Mouse (Mus musculus): ENCODE data around the gene Nol9. TPM values are rescaled to one million over a fixed set of nuclear protein-coding genes. Genes with fewer than 3 reads are reported as not detected.

Gene Nol9
- total and polyA plus RNA-seq, 2 experiments = 6.1 to 12.3 TPM

DNA sequence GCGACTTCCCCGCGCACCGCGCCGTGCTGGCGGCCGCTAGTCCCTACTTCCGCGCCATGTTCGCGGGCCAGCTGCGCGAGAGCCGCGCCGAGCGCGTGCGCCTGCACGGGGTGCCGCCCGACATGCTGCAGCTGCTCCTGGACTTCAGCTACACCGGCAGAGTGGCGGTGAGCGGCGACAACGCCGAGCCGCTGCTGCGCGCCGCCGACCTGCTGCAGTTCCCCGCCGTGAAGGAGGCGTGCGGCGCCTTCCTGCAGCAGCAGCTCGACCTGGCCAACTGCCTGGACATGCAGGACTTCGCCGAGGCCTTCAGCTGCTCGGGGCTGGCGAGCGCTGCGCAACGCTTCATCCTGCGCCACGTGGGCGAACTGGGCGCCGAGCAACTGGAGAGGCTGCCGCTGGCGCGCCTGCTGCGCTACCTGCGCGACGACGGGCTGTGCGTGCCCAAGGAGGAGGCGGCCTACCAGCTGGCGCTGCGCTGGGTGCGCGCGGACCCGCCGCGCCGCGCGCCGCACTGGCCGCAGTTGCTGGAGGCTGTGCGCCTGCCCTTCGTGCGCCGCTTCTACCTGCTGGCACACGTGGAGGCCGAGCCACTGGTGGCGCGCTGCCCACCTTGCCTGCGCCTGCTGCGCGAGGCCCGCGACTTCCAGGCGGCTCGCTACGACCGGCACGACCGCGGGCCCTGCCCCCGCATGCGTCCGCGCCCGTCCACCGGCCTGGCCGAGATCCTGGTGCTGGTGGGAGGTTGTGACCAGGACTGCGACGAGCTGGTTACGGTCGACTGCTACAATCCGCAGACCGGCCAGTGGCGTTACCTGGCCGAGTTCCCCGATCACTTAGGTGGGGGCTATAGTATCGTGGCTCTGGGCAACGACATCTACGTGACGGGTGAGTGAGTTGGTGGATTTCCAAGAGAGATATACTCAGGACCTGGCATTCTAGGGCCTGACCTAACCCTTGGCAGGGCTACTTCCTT, 29.8 kb upstream of the Nol9 start:
- DNase-seq (ENCODE audit: extremely low read depth, low read depth, low spot score) = peak; percentile 69
- H3K36me3 ChIP-seq (ENCODE audit: control insufficient read depth, insufficient read depth, low read length) = peaks cover 4% of the 10 kb centered on the region; the same call in 1 of the 2 replicates
- no peak for TF ChIP-seq POLR2A (IDR thresholded peaks at IDR 0.05; ENCODE audit: extremely low read depth, insufficient read depth, low read length)
- TF ChIP-seq CTCF (IDR thresholded peaks at IDR 0.05; ENCODE audit: low read depth, low read length) = no peak

DNA sequence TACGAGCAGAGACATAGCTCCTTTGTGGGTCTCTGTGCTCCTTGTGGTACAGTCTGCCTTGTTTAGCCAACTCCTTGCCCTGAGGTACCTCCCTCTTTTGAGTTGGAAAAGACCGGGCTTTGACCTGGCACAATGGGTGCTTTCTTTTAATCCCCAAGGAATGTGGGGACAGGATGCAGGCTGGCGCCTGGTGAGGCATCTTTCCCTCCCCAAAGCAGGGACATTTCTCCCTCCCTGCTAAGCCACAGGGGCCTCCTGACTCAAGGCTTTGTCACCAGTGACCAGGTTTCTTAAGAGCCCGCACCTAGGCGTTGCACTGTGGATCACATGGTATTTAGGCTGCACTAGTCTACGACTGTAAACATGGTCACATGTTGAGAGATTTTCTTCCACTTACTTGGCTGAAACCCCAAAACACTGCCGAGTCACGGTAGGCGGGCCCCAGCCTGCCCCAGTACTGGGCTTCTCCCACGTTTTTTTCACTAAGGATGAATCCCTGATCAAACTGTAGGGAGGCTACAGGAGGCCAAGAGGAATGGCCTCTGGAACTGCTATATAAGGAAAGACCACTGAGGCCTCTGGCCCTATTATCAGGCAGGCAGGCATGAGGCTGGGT, 28.9 kb upstream of the Nol9 start:
- 2% methylated on average over 10 of the region's 10 CpGs for WGBS

More for the DNA sequence above, 29.8 kb upstream of the Nol9 start:
- peak overlapping the region; percentile 93 for H3K9ac ChIP-seq (ENCODE audit: low read depth, low read length)
- under 1% methylated on average over 113 of the region's 115 CpGs for WGBS
- H3K27ac ChIP-seq (replicated peaks; ENCODE audit: insufficient read depth, low read depth, low read length) = peak overlapping the region; percentile 73
- no peaks in the 10 kb centered on the region for H3K27me3 ChIP-seq (ENCODE audit: control insufficient read depth, insufficient read depth, low read length)
- H3K4me1 ChIP-seq (ENCODE audit: control insufficient read depth, insufficient read depth, low read length) = peaks cover 24% of the 10 kb centered on the region
- H3K79me2 ChIP-seq (ENCODE audit: control insufficient read depth, insufficient read depth, low read length) = peaks cover 16% of the 10 kb centered on the region
- H3K4me3 ChIP-seq (ENCODE audit: insufficient read depth, low read depth, low read length) = peak overlapping the region; percentile 61

DNA sequence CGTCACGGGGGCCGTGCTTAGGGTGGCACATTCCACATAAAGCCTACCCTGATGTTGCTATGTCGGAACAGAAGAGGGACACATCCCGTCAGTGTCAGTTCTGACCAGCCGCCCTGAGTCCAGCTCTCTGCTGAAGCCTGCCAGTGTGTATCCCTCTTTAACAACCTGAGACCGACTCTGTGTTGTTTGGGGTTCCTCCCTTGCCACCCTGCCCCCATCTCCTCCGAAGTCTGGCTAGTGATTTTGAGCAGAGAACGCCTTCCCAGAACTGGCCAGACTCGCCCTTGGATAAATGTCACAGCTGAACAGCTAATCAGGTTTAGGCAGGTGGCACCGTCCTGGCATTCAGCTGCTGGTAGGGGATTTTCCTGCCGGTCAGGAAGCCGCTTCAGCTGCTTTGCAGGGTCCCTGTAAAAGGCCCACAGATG, 28.4 kb upstream of the Nol9 start:
- Histone ChIP-seq H3K4me1 (ENCODE audit: control insufficient read depth, insufficient read depth, low read length) (peaks cover 24% of the 10 kb centered on the region), H3K27ac (replicated peaks; ENCODE audit: insufficient read depth, low read depth, low read length) (peak overlapping the region; percentile 88), H3K36me3 (ENCODE audit: control insufficient read depth, insufficient read depth, low read length) (peaks cover 7% of the 10 kb centered on the region; the same call in 1 of the 2 replicates), H3K4me3 (ENCODE audit: insufficient read depth, low read depth, low read length) (peak overlapping the region; percentile 61), H3K27me3 (ENCODE audit: control insufficient read depth, insufficient read depth, low read length) (no peaks in the 10 kb centered on the region), H3K9ac (ENCODE audit: low read depth, low read length) (peak overlapping the region; percentile 76), H3K79me2 (ENCODE audit: control insufficient read depth, insufficient read depth, low read length) (peaks cover 16% of the 10 kb centered on the region)
- peak; percentile 45 for DNase-seq (ENCODE audit: extremely low read depth, low read depth, low spot score)
- TF ChIP-seq POLR2A (IDR thresholded peaks at IDR 0.05; ENCODE audit: extremely low read depth, insufficient read depth, low read length) = no peak
- WGBS = 7% methylated on average over 13 of the region's 13 CpGs

More for the DNA sequence above, 28.9 kb upstream of the Nol9 start:
- TF ChIP-seq POLR2A (IDR thresholded peaks at IDR 0.05; ENCODE audit: extremely low read depth, insufficient read depth, low read length) (peak; percentile 40; the same call in 1 of the 2 replicates), CTCF (IDR thresholded peaks at IDR 0.05; ENCODE audit: low read depth, low read length) (no peak)
- Histone ChIP-seq H3K9ac (ENCODE audit: low read depth, low read length) (peak overlapping the region; percentile 93), H3K27me3 (ENCODE audit: control insufficient read depth, insufficient read depth, low read length) (no peaks in the 10 kb centered on the region), H3K4me1 (ENCODE audit: control insufficient read depth, insufficient read depth, low read length) (peaks cover 24% of the 10 kb centered on the region), H3K4me3 (ENCODE audit: insufficient read depth, low read depth, low read length) (peak overlapping the region; percentile 61), H3K36me3 (ENCODE audit: control insufficient read depth, insufficient read depth, low read length) (peaks cover 6% of the 10 kb centered on the region; the same call in 1 of the 2 replicates), H3K79me2 (ENCODE audit: control insufficient read depth, insufficient read depth, low read length) (peaks cover 16% of the 10 kb centered on the region), H3K27ac (replicated peaks; ENCODE audit: insufficient read depth, low read depth, low read length) (peak overlapping the region; percentile 88)
- DNase-seq (ENCODE audit: extremely low read depth, low read depth, low spot score) = peak; percentile 96

DNA sequence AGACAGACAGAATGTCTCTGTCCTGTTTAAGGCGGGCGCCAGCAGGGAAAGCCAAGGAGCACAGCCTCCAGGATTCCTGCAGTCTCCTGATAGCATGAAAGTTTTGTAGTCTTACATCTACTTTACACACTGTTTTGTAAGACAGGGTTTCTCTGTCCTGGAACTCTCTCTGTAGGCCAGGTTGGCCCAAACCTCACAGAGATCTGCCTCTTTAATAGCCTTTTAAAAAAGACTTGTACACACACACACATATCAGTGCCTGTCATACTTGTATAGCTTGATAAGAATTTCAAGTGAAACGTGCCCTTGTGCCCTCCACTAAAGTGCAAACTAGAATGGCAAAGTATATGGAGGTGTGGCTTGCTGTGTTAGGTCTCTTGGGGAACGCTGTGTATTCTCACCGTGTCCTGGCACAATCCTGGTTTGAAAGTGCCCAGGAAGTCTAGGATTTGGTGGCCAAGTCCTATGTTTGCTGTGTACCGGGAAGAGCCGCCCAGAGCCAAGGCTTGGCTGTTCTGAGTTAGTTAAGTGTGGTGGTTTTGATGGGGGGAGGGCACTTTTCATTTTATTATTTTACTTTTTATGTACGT, 27.9 kb upstream of the Nol9 start:
- Histone ChIP-seq H3K27me3 (ENCODE audit: control insufficient read depth, insufficient read depth, low read length) (no peaks in the 10 kb centered on the region), H3K27ac (replicated peaks; ENCODE audit: insufficient read depth, low read depth, low read length) (peak overlapping the region; percentile 92), H3K36me3 (ENCODE audit: control insufficient read depth, insufficient read depth, low read length) (peaks cover 8% of the 10 kb centered on the region; the same call in 1 of the 2 replicates), H3K79me2 (ENCODE audit: control insufficient read depth, insufficient read depth, low read length) (peaks cover 16% of the 10 kb centered on the region), H3K9ac (ENCODE audit: low read depth, low read length) (peak overlapping the region; percentile 76), H3K4me1 (ENCODE audit: control insufficient read depth, insufficient read depth, low read length) (peaks cover 24% of the 10 kb centered on the region), H3K4me3 (ENCODE audit: insufficient read depth, low read depth, low read length) (peak overlapping the region; percentile 61)
- TF ChIP-seq CTCF (IDR thresholded peaks at IDR 0.05; ENCODE audit: low read depth, low read length) (no peak), POLR2A (IDR thresholded peaks at IDR 0.05; ENCODE audit: extremely low read depth, insufficient read depth, low read length) (no peak)
- DNase-seq (ENCODE audit: extremely low read depth, low read depth, low spot score) = peak; percentile 95
- WGBS = 38% methylated on average over 8 of the region's 8 CpGs

DNA sequence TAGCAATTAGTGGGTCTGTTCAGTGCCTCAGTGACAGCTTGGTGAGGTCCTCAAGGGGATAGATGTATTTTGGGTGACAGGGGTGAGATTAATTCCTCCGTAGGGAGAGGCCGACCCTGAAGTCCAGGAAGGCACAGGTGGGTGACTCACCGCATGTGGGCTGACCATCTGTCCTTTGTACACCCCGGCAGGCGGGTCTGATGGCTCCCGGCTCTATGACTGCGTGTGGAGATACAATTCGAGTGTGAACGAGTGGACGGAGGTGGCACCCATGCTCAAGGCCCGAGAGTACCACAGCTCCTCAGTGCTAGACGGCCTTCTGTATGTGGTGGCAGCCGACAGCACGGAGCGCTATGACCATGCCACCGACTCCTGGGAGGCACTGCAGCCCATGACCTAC, 27.0 kb upstream of the Nol9 start:
- peak overlapping the region; percentile 92 for H3K27ac ChIP-seq (replicated peaks; ENCODE audit: insufficient read depth, low read depth, low read length)
- peaks cover 24% of the 10 kb centered on the region for H3K4me1 ChIP-seq (ENCODE audit: control insufficient read depth, insufficient read depth, low read length)
- no peak for TF ChIP-seq POLR2A (IDR thresholded peaks at IDR 0.05; ENCODE audit: extremely low read depth, insufficient read depth, low read length)
- TF ChIP-seq CTCF (IDR thresholded peaks at IDR 0.05; ENCODE audit: low read depth, low read length) = no peak
- no peaks in the 10 kb centered on the region for H3K27me3 ChIP-seq (ENCODE audit: control insufficient read depth, insufficient read depth, low read length)
- peak overlapping the region; percentile 12 for H3K9ac ChIP-seq (ENCODE audit: low read depth, low read length)
- WGBS = 91% methylated on average over 16 of the region's 16 CpGs
- peaks cover 16% of the 10 kb centered on the region for H3K79me2 ChIP-seq (ENCODE audit: control insufficient read depth, insufficient read depth, low read length)
- H3K4me3 ChIP-seq (ENCODE audit: insufficient read depth, low read depth, low read length) = no peak overlapping the region
- DNase-seq (ENCODE audit: extremely low read depth, low read depth, low spot score) = no peak
- H3K36me3 ChIP-seq (ENCODE audit: control insufficient read depth, insufficient read depth, low read length) = peaks cover 8% of the 10 kb centered on the region; the same call in 1 of the 2 replicates
